Mouse (Mus musculus) embryonic facial prominence, embryonic 12.5 days (tissue): ENCODE results near the gene Mycn. TPM values are rescaled to one million over a fixed set of nuclear protein-coding genes. Genes with fewer than 3 reads are reported as not detected.

Source experiments
- ATAC-seq: fragments of 200-750 bp; cut with Nextera tagmentation; 2 replicates; pipeline ENCODE4 v1.8.0; 2017; ENCODE audit not compliant: insufficient number of reproducible peaks, insufficient read depth, low FRiP score, low TSS enrichment
- H3K27ac ChIP-seq: fragments of 300-500 bp; sonication (generic); 2 replicates; pipeline ENCODE4 v1.5.1; 2016; ENCODE audit warnings: mild to moderate bottlenecking
- H3K27me3 ChIP-seq: fragments of 300-500 bp; sonication (generic); 2 replicates; pipeline ENCODE4 v1.6.1; 2016; ENCODE audit warnings: mild to moderate bottlenecking, moderate library complexity
- H3K36me3 ChIP-seq: fragments of 300-500 bp; sonication (generic); 2 replicates; pipeline ENCODE4 v1.6.1; 2016; ENCODE audit warnings: mild to moderate bottlenecking
- H3K4me1 ChIP-seq: fragments of 300-500 bp; sonication (generic); 2 replicates; pipeline ENCODE4 v1.6.1; 2016
- H3K4me2 ChIP-seq: fragments of 300-500 bp; sonication (generic); replicated peaks from 2 replicates; pipeline ENCODE4 v1.6.1; 2016; ENCODE audit warnings: mild to moderate bottlenecking, moderate library complexity
- H3K4me3 ChIP-seq: fragments of 300-500 bp; sonication (generic); 2 replicates; pipeline ENCODE4 v1.5.1; 2016; ENCODE audit warnings: mild to moderate bottlenecking
- H3K9ac ChIP-seq: fragments of 300-500 bp; sonication (generic); 2 replicates; pipeline ENCODE4 v1.6.1; 2016; ENCODE audit warnings: mild to moderate bottlenecking, moderate library complexity
- H3K9me3 ChIP-seq: fragments of 300-500 bp; sonication (generic); 2 replicates; pipeline ENCODE4 v1.6.1; 2016; ENCODE audit warnings: mild to moderate bottlenecking, moderate library complexity
- WGBS: fragments of 180-500 bp; shearing (Covaris S2); methylation state at CpG from one replicate; pipeline ENCODE4 v1.1.7; 2016; 5-methylcytosine and 5-hydroxymethylcytosine counted together
- polyA plus RNA-seq: library from polyadenylated mRNA; unstranded; fragments of >200 nt; fragmentation: Nextera tagmentation; extraction: Ambion mirVana; gene quantifications from 2 replicates; pipeline ENCODE4 v1.2.1, GENCODE M21; 2016

Gene Mycn
- polyA plus RNA-seq, 1 experiment from 2014 or later: 73.7 TPM

- H3K27ac ChIP-seq: no peak overlapping the region
- no peak overlapping the region for H3K4me2 ChIP-seq
- H3K36me3 ChIP-seq: no peaks in the 10 kb centered on the region
- H3K27me3 ChIP-seq: no peaks in the 10 kb centered on the region; the same call in 1 of the 2 replicates
- no peaks in the 10 kb centered on the region for H3K9me3 ChIP-seq
- H3K4me1 ChIP-seq: no peaks in the 10 kb centered on the region
- H3K4me3 ChIP-seq: no peak overlapping the region
- ATAC-seq: no peak
- no peak overlapping the region for H3K9ac ChIP-seq
- WGBS: 54% methylated on average over 2 of the region's 2 CpGs
These were observed 43.2 kb downstream of the Mycn start for GRCm38 (mm10) chr12:12898356-12899126.

- Histone ChIP-seq H3K9me3 (no peaks in the 10 kb centered on the region), H3K27ac (no peak overlapping the region), H3K4me1 (no peaks in the 10 kb centered on the region), H3K9ac (no peak overlapping the region), H3K27me3 (no peaks in the 10 kb centered on the region), H3K4me3 (no peak overlapping the region), H3K36me3 (no peaks in the 10 kb centered on the region), H3K4me2 (no peak overlapping the region)
- ATAC-seq: no peak
- 94% methylated on average over 8 of the region's 8 CpGs for WGBS
These were observed 47.7 kb downstream of the Mycn start for GRCm38 (mm10) chr12:12893986-12894385.

- H3K27me3 ChIP-seq: no peaks in the 10 kb centered on the region
- no peak overlapping the region for H3K4me3 ChIP-seq
- no peaks in the 10 kb centered on the region for H3K36me3 ChIP-seq
- no peaks in the 10 kb centered on the region for H3K9me3 ChIP-seq
- no peak overlapping the region for H3K27ac ChIP-seq
- no peak for ATAC-seq
- 32% methylated on average over 15 of the region's 15 CpGs for WGBS
- no peak overlapping the region for H3K4me2 ChIP-seq
- peaks cover 10% of the 10 kb centered on the region; the same call in 1 of the 2 replicates for H3K4me1 ChIP-seq
- no peak overlapping the region for H3K9ac ChIP-seq
These were observed 55.4 kb downstream of the Mycn start for GRCm38 (mm10) chr12:12886191-12886889.
